Mouse (Mus musculus): ENCODE measurements around the gene Tpm4. TPM values are rescaled to one million over a fixed set of nuclear protein-coding genes. Genes with fewer than 3 reads are reported as not detected.
"Not testable (repeated sequence)": the region's sequence is repeated elsewhere in the genome, so short reads cannot be mapped to it uniquely, and the experiment has no call there.

Gene Tpm4
- total and polyA plus RNA-seq, 3 experiments, result 49.9 to 106 (median 81.4) TPM

DNA sequence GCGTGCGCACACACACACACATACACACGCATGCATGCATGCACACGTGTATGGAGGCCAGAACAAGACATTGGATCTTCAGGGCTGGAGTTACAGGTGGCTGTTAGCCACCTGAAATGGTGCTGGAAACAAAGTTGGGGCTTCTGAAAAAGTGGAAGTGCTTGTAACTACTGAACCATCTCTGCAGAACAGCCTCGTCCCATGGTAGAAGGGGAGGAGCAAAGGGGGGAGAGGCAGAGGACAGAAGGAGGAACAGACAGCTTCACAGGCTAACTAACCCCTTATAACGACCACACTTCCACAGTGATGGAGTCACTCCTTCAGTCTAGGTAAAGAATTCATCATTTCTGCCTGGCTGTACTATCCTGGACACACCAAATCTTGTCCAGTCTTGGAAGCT lies 23.9 kb upstream of the Tpm4 start:
- intact Hi-C loops (cut with DNase I), result no loop called here
- no peak overlapping the region for H3K4me3 ChIP-seq
- no peaks in the 10 kb centered on the region for H3K27me3 ChIP-seq (ENCODE audit: control insufficient read depth, insufficient read depth, low read length)
- 64% methylated on average over 6 of the region's 6 CpGs for WGBS
- no peak overlapping the region for H3K9ac ChIP-seq (ENCODE audit: low read depth, low read length)
- no peak for TF ChIP-seq CTCF (IDR thresholded peaks at IDR 0.05)
- TF ChIP-seq POLR2A (IDR thresholded peaks at IDR 0.05; ENCODE audit: insufficient read depth, low read depth, low read length), result no peak
- H3K4me1 ChIP-seq (ENCODE audit: control insufficient read depth, insufficient read depth, low read length), result no peaks in the 10 kb centered on the region
- H3K36me3 ChIP-seq (ENCODE audit: control insufficient read depth, insufficient read depth, low read length), result no peaks in the 10 kb centered on the region
- H3K79me2 ChIP-seq (replicated peaks; ENCODE audit: control insufficient read depth, insufficient read depth, low read length), result no peaks in the 10 kb centered on the region
- H3K27ac ChIP-seq, result no peak overlapping the region
- no peak for DNase-seq

GRCm38 (mm10) chr8:72112486-72112885 lies 22.3 kb upstream of the Tpm4 start:
- Histone ChIP-seq H3K79me2 (replicated peaks; ENCODE audit: control insufficient read depth, insufficient read depth, low read length) (no peaks in the 10 kb centered on the region), H3K27me3 (ENCODE audit: control insufficient read depth, insufficient read depth, low read length) (no peaks in the 10 kb centered on the region), H3K27ac (no peak overlapping the region), H3K4me3 (no peak overlapping the region), H3K9ac (ENCODE audit: low read depth, low read length) (no peak overlapping the region), H3K4me1 (ENCODE audit: control insufficient read depth, insufficient read depth, low read length) (no peaks in the 10 kb centered on the region), H3K36me3 (ENCODE audit: control insufficient read depth, insufficient read depth, low read length) (no peaks in the 10 kb centered on the region)
- intact Hi-C loops (cut with DNase I), result no loop called here
- TF ChIP-seq POLR2A (IDR thresholded peaks at IDR 0.05; ENCODE audit: insufficient read depth, low read depth, low read length) (no peak), EP300 (IDR thresholded peaks at IDR 0.05; ENCODE audit: insufficient read depth, low read depth, low read length) (no peak), CTCF (IDR thresholded peaks at IDR 0.05) (peak; percentile 43)
- DNase-seq, result no peak
- 64% methylated on average over 3 of the region's 3 CpGs for WGBS

GRCm38 (mm10) chr8:72115202-72115601 lies 19.6 kb upstream of the Tpm4 start:
- 79% methylated on average over 2 of the region's 2 CpGs for WGBS
- DNase-seq, result no peak
- H3K4me1 ChIP-seq (ENCODE audit: control insufficient read depth, insufficient read depth, low read length), result no peaks in the 10 kb centered on the region
- no peaks in the 10 kb centered on the region for H3K36me3 ChIP-seq (ENCODE audit: control insufficient read depth, insufficient read depth, low read length)
- H3K4me3 ChIP-seq, result no peak overlapping the region
- intact Hi-C loops (cut with DNase I), result no loop called here
- no peaks in the 10 kb centered on the region for H3K27me3 ChIP-seq (ENCODE audit: control insufficient read depth, insufficient read depth, low read length)
- TF ChIP-seq CTCF (IDR thresholded peaks at IDR 0.05), result no peak
- no peak for TF ChIP-seq EP300 (IDR thresholded peaks at IDR 0.05; ENCODE audit: insufficient read depth, low read depth, low read length)
- TF ChIP-seq POLR2A (IDR thresholded peaks at IDR 0.05; ENCODE audit: insufficient read depth, low read depth, low read length), result no peak
- H3K79me2 ChIP-seq (replicated peaks; ENCODE audit: control insufficient read depth, insufficient read depth, low read length), result no peaks in the 10 kb centered on the region
- H3K9ac ChIP-seq (ENCODE audit: low read depth, low read length), result no peak overlapping the region
- no peak overlapping the region for H3K27ac ChIP-seq

- Histone ChIP-seq H3K79me2 (replicated peaks; ENCODE audit: control insufficient read depth, insufficient read depth, low read length) (no peaks in the 10 kb centered on the region), H3K4me3 (no peak overlapping the region), H3K27ac (no peak overlapping the region), H3K4me1 (ENCODE audit: control insufficient read depth, insufficient read depth, low read length) (no peaks in the 10 kb centered on the region), H3K36me3 (ENCODE audit: control insufficient read depth, insufficient read depth, low read length) (no peaks in the 10 kb centered on the region), H3K9ac (ENCODE audit: low read depth, low read length) (no peak overlapping the region), H3K27me3 (ENCODE audit: control insufficient read depth, insufficient read depth, low read length) (no peaks in the 10 kb centered on the region)
- intact Hi-C loops (cut with DNase I), result no loop called here
- no peak for DNase-seq
- TF ChIP-seq CTCF (IDR thresholded peaks at IDR 0.05) (peak; percentile 28), POLR2A (IDR thresholded peaks at IDR 0.05; ENCODE audit: insufficient read depth, low read depth, low read length) (no peak)
- 45% methylated on average over 4 of the region's 4 CpGs for WGBS
These were observed 16.2 kb upstream of the Tpm4 start for GRCm38 (mm10) chr8:72118616-72119015.

GRCm38 (mm10) chr8:72121486-72121885 lies 13.3 kb upstream of the Tpm4 start:
- DNase-seq; H3K4me3 ChIP-seq; H3K79me2 ChIP-seq (replicated peaks; ENCODE audit: control insufficient read depth, insufficient read depth, low read length); intact Hi-C loops (cut with DNase I); H3K9ac ChIP-seq (ENCODE audit: low read depth, low read length); H3K4me1 ChIP-seq (ENCODE audit: control insufficient read depth, insufficient read depth, low read length); H3K27me3 ChIP-seq (ENCODE audit: control insufficient read depth, insufficient read depth, low read length); H3K27ac ChIP-seq; H3K36me3 ChIP-seq (ENCODE audit: control insufficient read depth, insufficient read depth, low read length): not testable (repeated sequence)
- WGBS, result 67% methylated on average over 3 of the region's 3 CpGs

- DNase-seq, result no peak
- H3K79me2 ChIP-seq (replicated peaks; ENCODE audit: control insufficient read depth, insufficient read depth, low read length), result no peaks in the 10 kb centered on the region
- no peak overlapping the region for H3K9ac ChIP-seq (ENCODE audit: low read depth, low read length)
- H3K4me3 ChIP-seq, result no peak overlapping the region
- no peaks in the 10 kb centered on the region for H3K36me3 ChIP-seq (ENCODE audit: control insufficient read depth, insufficient read depth, low read length)
- H3K27me3 ChIP-seq (ENCODE audit: control insufficient read depth, insufficient read depth, low read length), result no peaks in the 10 kb centered on the region
- WGBS, result 89% methylated on average over 1 of the region's 1 CpGs
- intact Hi-C loops (cut with DNase I), result no loop called here
- H3K4me1 ChIP-seq (ENCODE audit: control insufficient read depth, insufficient read depth, low read length), result no peaks in the 10 kb centered on the region
- no peak for TF ChIP-seq CTCF (IDR thresholded peaks at IDR 0.05)
- no peak for TF ChIP-seq POLR2A (IDR thresholded peaks at IDR 0.05; ENCODE audit: insufficient read depth, low read depth, low read length)
- no peak for TF ChIP-seq EP300 (IDR thresholded peaks at IDR 0.05; ENCODE audit: insufficient read depth, low read depth, low read length)
- no peak overlapping the region for H3K27ac ChIP-seq
These were observed 12.8 kb upstream of the Tpm4 start for GRCm38 (mm10) chr8:72121997-72122396.

DNA sequence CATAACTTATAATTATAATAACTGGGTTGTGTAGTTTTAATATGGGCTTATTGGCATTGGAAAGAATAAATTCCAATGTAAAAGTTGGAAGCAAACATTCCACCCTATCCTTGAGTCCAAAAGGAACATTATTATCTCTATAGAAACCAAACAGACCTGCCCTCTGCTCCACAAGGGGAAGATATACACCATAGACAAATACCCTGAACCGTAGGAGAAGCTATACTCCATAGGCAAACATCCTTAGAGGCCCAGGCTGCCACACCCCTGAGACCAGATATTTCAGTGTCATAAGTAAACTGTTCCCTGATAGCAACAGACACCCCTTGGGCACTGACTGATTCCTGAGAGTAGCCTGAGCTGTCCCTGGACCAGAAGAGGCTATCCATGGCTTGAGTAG lies 6.9 kb upstream of the Tpm4 start:
- DNase-seq, result no peak
- Histone ChIP-seq H3K36me3 (ENCODE audit: control insufficient read depth, insufficient read depth, low read length) (no peaks in the 10 kb centered on the region), H3K27me3 (ENCODE audit: control insufficient read depth, insufficient read depth, low read length) (no peaks in the 10 kb centered on the region), H3K4me1 (ENCODE audit: control insufficient read depth, insufficient read depth, low read length) (no peaks in the 10 kb centered on the region), H3K9ac (ENCODE audit: low read depth, low read length) (no peak overlapping the region), H3K27ac (no peak overlapping the region), H3K4me3 (no peak overlapping the region), H3K79me2 (replicated peaks; ENCODE audit: control insufficient read depth, insufficient read depth, low read length) (no peaks in the 10 kb centered on the region)
- intact Hi-C loops (cut with DNase I), result no loop called here
- WGBS, result 56% methylated on average over 1 of the region's 1 CpGs
- TF ChIP-seq POLR2A (IDR thresholded peaks at IDR 0.05; ENCODE audit: insufficient read depth, low read depth, low read length) (no peak), EP300 (IDR thresholded peaks at IDR 0.05; ENCODE audit: insufficient read depth, low read depth, low read length) (no peak), CTCF (IDR thresholded peaks at IDR 0.05) (no peak)

All from heart, adult 2 months (tissue).